Mouse (Mus musculus) testis, adult 2 months (tissue): Measurements from ENCODE around the gene Sclt1.

Experiments
- CTCF ChIP-seq: fragments of 200-500 bp; IDR thresholded peaks from 2 replicates; pipeline ENCODE4 v1.5.1; 2012; ENCODE audit warnings: low read depth, mild to moderate bottlenecking, inconsistent platforms, low read length, moderate library complexity; ENCODE audit not compliant: control insufficient read depth, insufficient read depth, insufficient replicate concordance
- POLR2A ChIP-seq: fragments of 200-500 bp; IDR thresholded peaks from 2 replicates; pipeline ENCODE4 v1.6.1; 2012; ENCODE audit warnings: low read depth, mild to moderate bottlenecking, inconsistent platforms, low read length, moderate library complexity; ENCODE audit not compliant: control insufficient read depth

- TF ChIP-seq POLR2A (no peak), CTCF (no peak)
Observed at GRCm38 (mm10) chr3:41609071-41609470, 133.2 kb downstream of the Sclt1 start.
